Mouse (Mus musculus): ENCODE data around the gene Slc5a3. TPM values are rescaled to one million over a fixed set of nuclear protein-coding genes. Genes with fewer than 3 reads are reported as not detected.

Gene Slc5a3
- total RNA-seq (2021) = 10 to 100 TPM; 23.9 to 32.1 TPM

DNA sequence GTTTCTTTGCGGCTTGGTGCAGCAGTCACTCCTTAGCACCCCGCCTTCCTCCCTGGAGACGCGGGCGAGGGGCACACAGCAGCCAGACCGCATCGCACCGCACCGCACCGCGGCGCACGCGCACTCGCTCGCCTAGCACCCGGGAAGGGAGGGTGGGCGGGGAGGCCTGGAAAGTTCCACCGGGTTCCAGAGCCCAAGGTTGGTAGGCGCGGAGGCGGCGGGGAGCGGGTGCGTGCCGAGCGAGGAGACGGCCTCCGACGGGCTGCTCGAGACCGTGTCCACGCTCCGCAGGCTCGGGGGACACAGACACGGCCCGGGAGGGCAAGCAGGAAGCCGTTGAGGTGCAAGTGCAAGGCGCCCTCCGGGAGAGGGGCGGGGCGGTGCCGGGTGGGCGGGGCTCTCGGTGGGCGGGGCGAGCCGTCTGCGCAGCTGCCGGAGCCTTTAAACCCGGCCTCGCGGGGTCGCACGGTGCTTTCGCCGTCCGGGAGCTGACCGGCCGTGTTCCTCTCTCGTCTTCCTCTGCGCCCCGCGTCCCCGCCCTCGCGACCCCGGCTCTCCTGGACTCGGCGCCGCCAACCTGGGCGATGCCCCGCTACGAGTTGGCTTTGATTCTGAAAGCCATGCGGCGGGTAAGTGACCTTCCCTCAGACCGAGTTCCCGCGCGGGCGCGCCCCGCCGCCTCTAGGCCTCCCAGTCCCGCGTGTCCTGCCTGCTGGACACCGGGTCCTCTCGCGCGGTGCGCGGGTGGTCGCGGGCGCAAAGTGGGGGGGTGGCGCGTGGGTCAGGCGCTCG lies at the start of gene Slc5a3, which contains the start of the genes Mrps6 and Gm49711:
Slc5a3 (plus strand) TSS at position 471 of the 792 bp plus-strand sequence.
Mrps6 (plus strand) TSS at position 419 of the 792 bp plus-strand sequence.
Gm49711 (plus strand) TSS at position 465 of the 792 bp plus-strand sequence.
- DNase-seq (ENCODE audit: extremely low spot score in 1 of 2, low spot score in 1 of 2) = peak; percentile 78 to 94

GRCm38 (mm10) chr16:92009586-92009985 lies 48.5 kb upstream of the Slc5a3 start:
- DNase-seq (ENCODE audit: extremely low spot score in 1 of 2, low spot score in 1 of 2) = no peak

GRCm38 (mm10) chr16:92016792-92017191 lies 41.3 kb upstream of the Slc5a3 start:
- no peak for DNase-seq (ENCODE audit: extremely low spot score in 1 of 2, low spot score in 1 of 2)

GRCm38 (mm10) chr16:92019141-92020118 lies 38.7 kb upstream of the Slc5a3 start:
- peak; percentile 9 to 12 for DNase-seq (ENCODE audit: extremely low spot score in 1 of 2, low spot score in 1 of 2)

GRCm38 (mm10) chr16:92021656-92022400 lies 36.3 kb upstream of the Slc5a3 start:
- no peak for DNase-seq (ENCODE audit: extremely low spot score in 1 of 2, low spot score in 1 of 2)

DNA sequence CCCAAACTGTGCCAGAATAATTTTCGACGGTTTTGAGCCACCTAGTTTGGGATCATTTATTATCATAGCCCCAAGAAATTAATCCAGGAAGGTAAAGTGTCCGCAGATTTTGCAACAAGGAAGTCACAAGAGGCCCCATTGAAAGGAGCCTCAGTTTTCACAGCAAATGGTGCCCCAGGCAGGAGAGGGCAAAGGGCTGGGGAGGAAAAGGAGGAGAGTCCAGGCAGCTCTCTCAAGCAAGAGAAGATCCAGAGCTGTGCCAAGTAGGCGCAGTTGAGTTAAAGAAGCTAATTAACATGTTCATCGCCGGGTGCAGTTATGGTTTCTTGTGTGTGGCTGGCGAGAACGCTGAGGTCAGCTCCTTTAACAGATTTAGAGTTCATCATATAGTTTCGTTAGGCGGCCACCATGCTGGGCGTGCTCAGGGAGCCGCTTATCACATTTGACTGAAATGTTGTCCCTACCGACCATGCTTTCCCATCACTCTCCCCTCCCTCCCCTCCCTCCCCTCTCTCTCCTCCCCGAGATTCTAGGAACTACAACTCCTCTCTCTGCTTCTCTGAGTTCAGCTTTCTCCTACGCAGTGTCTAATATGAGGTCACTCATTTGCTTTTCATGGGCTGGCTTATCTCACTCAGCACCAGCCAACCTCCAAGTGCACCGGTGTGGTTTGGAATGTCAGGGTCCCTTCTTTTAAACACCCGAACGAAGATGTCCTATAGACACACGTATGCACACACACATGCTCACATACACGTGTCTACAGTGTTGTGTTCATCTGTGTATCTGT lies 35.4 kb upstream of the Slc5a3 start:
- no peak for DNase-seq (ENCODE audit: extremely low spot score in 1 of 2, low spot score in 1 of 2)

- DNase-seq (ENCODE audit: extremely low spot score in 1 of 2, low spot score in 1 of 2) = no peak
Measured at GRCm38 (mm10) chr16:92033286-92033685, 24.8 kb upstream of the Slc5a3 start.

- no peak for DNase-seq (ENCODE audit: extremely low spot score in 1 of 2, low spot score in 1 of 2)
Measured at GRCm38 (mm10) chr16:92034676-92035075, 23.4 kb upstream of the Slc5a3 start.

GRCm38 (mm10) chr16:92036701-92037100 lies 21.4 kb upstream of the Slc5a3 start:
- no peak for DNase-seq (ENCODE audit: extremely low spot score in 1 of 2, low spot score in 1 of 2)

DNA sequence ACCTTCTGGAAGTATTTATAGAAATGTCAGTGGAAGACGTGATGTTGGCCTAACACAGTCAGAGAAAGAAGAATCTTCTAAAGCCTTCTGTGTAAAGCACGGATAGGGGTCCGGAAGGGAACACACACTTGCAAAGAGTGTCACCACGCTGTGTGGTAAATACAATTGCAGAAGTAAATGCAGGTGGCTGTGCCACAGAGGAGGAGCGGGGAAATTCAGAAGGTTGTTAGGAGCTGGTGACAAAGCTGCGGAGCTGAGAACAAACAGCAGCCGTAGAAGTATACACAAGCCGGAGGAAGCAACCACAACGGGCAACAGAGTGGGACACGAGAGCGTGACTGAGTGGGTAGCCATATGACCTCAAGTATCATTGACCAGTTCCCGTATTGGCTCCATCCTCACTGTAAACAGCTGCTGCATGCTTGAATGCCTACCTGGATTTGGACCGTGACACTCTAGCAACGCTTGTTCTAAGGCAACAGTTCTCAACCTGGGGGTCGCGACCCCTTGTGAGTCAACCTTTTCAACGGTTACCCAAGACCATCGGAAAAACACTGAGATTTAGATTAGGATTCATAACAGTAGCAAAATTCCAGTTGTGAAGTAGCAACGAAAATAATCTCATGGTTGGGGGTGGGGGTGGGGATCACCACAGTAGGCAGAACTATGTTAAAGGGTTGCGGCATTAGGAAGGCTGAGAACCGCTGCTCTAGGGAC lies 20.1 kb upstream of the Slc5a3 start:
- DNase-seq (ENCODE audit: extremely low spot score in 1 of 2, low spot score in 1 of 2) = no peak

DNA sequence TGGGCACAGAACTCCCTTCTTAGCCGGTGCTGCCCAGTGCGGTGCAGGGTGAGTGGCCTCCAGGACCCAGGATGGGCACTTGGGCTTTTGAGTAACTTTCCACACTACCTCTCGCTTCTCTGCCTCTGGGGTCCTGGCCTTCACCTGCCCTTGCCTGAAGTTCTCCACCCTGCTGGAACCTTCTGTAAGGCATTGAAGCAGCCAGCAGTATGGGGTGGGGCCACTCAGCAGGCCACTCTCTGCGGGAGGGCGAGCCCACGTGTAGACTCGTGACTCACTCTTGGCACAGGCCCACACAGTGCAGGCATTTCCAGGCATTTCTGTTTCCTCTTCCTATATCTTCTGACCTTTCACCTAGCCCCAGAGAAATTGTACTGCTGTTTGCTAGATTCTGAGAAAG lies 18.7 kb upstream of the Slc5a3 start:
- DNase-seq (ENCODE audit: extremely low spot score in 1 of 2, low spot score in 1 of 2) = no peak

DNA sequence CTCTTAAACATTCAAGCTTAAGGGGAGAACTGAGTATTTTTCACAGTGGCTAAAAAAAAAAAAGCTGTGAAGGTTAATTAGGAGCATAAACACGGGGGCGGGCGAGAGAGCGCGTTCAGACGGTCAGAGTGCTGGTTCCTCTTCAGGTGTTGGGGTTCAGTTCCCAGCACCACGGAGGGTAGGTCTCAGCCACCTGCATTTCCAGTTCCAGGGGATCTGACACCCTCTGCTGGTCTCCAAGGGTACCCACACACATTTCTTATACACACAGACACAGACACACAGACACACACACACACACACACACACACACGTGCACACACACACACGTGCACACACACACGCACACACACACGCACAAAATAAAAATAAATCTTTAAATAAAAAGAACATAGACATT lies 18.2 kb upstream of the Slc5a3 start:
- no peak for DNase-seq (ENCODE audit: extremely low spot score in 1 of 2, low spot score in 1 of 2)

- no peak for DNase-seq (ENCODE audit: extremely low spot score in 1 of 2, low spot score in 1 of 2)
Measured at GRCm38 (mm10) chr16:92051777-92052310, 6.3 kb upstream of the Slc5a3 start.

- no peak for DNase-seq (ENCODE audit: extremely low spot score in 1 of 2, low spot score in 1 of 2)
Measured at GRCm38 (mm10) chr16:92052569-92052968, 5.6 kb upstream of the Slc5a3 start.

DNA sequence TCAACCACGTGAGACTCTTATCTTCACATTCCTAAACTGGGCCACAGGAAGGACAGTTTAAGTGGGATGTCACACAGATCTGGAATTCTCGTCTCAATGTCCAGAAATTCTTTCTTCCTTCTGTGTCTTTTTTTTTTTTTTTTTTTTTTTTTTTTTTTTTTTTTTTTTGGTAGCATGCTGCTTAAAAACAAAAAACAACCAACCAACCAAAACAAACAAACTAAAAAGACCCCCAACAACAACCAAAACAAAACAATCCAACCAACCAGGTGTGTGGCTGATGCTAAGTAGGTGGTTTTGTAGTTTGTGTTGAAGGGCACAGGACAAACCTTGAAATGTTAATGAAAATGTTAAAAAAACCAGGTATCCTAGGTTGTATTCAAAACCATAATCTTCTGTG lies 1.4 kb upstream of the Slc5a3 start:
- no peak for DNase-seq (ENCODE audit: extremely low spot score in 1 of 2, low spot score in 1 of 2)

GRCm38 (mm10) chr16:92057456-92057851 lies 668 bp upstream of the Slc5a3 start:
- no peak for DNase-seq (ENCODE audit: extremely low spot score in 1 of 2, low spot score in 1 of 2)

DNA sequence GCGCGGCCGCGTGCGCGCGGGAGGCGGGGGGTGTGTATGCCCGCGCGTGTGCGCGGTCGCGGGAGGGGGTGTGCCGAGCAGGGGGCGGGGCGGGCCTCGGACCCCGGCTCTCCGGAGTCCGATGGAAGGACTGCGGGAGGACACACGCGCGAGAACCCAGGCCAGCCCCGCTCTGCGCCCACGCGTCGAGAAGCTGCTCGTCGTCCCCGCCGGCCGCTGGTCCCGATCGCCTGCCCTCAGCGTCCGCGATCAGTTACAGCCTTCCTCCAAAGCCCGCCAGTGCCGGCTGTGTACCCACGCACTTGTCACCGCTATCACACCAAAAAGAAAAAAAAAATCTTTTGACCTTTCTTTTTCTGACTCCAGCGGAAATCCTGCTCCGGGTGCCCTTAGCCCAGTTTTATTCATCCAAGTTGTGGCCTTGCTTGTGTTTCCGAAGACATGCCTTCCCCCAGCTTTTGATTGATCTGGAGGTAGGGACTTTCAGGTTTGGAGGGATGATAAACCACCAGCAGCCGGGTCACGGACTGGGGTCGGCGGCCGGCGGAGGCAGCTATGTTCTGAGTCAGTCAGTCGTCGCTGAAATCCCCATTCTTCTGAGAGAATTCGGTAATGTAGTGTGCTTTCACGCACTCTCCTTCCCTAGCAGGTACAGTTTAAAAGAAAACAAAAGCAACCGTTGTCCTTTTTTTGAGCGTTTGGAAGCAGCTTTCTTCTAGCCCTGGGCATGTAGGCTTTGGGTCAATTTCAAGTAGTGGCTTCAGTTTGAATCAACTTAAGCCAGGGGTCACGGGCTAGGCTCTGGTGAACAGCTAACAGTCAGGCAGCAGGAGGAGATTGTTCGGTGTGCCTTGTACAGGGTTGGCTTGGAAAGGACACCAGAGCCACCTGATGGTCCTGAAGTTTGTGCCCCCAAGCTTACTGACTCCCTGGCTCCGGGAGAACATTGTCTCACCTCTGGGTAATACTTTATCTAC lies 810 bp downstream of the Slc5a3 start:
- DNase-seq (ENCODE audit: extremely low spot score in 1 of 2, low spot score in 1 of 2) = no peak

DNA sequence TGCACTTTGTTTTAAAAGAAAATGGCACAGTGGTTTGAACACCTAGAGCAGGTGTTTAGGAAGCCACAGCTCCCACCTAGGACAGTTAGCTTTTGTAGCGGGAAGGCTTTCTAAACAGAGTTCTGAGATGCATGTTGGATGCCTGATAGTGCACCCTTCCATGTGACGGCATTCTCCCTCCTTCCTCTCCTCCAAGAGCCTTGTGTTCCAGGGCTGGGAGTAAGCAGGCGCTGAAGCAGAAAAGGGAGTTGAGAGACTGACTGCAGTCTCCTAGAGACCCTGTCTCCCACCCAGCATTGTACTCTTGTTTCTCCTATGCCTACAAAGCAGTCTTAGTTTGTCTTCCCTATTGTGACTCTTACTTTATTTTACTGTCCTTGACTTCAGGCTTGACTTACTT lies 2.1 kb downstream of the Slc5a3 start:
- DNase-seq (ENCODE audit: extremely low spot score in 1 of 2, low spot score in 1 of 2) = no peak
